Mouse (Mus musculus): ENCODE data around the gene Izumo1.
"Not testable (repeated sequence)": the region's sequence is repeated elsewhere in the genome, so short reads cannot be mapped to it uniquely, and the experiment has no call there.

Gene Izumo1

DNA sequence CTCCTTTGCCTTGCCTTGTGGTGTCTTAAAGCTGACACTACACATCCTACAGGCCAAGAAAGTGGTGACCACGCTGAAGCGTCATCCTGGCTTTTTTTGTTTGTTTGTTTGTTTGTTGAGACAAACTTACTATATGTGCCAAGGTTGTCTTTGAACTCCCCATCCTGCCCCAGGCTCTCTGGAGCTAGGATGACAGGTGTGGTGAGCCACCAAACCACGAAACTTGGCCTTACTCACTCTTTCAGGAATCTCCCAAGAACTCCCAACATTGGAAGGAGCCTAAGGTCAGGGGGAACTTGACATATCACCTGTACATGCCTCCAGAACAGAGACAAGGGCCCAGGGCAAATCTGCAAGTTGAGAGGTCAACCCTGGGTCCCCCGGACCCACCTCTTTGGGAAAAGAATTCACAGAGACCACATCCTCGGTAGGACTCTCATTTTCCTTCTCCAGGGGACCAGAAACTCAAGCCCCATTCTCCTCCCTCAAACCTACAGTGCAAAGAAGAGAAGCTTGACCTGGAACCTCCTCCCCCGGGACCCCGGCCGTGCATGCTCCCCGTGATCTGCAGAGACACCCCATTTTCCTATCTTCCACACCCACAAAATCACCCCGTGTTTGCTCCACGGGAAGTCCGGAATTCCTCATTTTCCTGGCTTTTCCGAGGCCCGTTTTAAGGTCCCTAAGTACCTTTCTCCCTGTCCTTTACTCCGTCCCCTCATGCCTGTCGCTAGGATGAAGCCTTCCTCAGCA is 21.1 kb downstream of the Izumo1 start:
- DNase-seq (ENCODE audit: low read depth, low spot score), result no peak

DNA sequence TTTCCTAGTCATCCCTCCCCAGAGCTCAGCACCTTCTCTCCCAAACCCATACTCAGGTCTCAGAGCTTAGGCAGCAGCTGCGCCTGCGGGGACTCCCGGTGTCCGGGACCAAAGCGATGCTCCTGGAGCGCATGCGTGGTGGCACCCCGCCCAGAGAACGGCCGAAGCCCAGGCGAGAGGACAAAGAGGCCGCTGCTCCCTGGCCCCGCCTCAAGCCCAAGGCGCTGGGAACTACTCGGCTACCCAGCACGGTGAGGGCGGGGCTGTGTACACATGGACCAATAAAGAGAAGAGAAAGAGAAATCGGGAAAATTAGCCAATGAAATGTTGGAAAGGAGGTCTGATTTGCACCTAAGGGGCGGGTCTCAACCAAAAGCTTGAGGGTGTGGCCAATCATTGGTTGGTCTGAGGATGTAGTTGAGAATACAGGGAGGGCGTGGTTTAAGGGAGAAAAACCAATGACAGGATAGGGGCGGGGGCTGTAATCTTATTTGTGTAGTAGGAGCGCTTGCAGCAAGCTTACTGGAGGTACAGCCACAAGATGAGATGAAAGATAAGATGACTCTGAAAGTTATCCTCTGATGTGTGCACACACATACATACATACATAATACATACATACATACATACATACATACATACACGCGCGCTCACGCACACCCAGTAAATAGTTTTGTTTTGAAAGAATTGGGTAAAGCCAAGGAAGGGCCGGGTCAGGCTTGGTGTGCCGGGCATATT is 22.0 kb downstream of the Izumo1 start:
- DNase-seq (ENCODE audit: low read depth, low spot score), result peak; percentile 94

DNA sequence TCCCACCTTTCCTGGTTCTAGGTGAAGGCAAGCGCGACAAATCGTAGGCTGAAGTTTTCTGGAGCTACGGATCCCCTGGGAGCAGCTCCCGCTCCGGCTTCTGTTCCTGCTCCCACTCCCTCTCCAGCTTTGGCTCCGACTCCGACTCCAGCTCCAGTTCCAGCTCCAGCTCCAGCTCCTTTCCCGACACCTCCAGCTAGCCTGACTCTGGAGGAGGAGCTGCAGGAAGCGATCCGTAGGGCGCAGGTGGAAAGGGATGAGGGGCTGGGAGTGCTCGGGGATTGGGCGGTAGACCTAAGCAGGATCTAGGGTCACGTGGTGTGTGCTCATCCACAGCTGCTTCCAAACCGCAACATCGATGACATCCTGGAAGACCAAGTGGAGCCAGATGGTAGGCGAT is 22.6 kb downstream of the Izumo1 start:
- DNase-seq (ENCODE audit: low read depth, low spot score), result no peak

DNA sequence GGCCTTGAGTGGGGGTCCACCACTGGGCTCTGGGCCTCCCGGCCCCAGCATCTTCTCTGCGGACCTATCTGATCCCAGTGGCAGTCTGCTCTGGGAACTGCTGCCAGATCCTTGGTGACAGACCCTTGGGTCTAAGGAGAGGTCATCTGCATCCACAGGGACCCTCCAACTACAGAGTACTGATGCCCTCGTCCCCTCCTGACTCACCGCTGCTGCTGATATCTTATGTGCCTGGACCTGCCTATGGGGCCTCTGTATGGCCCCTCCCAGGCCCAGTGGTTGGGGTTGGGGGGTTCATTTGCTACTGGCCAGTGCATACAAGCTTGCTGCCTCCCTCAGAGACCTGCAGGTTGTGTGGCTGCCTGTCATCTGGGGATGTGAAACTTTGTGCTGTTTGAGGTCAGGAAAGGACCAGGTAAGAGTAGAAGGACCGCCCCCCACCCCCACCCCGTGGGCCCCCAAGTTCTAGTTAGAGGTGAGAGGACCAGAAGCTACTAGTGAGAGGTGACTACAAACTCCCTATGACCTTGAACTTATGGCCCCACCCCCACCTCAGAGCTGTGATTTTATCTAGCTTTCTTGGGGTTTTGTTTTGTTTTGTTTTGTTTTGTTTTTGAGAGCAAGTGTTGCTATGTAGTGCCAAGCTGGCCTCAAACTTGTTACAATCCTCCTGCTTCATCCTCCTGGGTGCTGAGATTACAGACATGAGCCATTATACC is 23.4 kb downstream of the Izumo1 start:
- peak; percentile 59 for DNase-seq (ENCODE audit: low read depth, low spot score)

DNA sequence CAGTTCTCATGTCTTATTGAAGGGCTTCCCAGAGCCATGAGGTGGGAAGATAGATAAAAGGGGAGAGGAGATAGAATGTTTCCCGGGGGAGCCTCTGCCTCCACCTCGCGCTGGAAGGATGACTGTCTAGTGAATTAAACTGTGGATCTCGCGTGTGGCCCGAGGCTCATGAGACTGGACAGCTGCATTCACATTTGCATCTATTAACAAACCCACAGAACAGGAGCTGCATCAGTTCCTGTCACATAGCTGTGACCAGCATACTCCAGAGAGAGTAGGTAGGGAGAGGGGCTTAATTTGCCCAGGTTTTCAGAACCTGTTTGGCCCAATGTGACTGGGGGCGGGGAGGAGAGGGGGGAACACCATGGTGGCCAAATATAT is 24.0 kb downstream of the Izumo1 start:
- no peak for DNase-seq (ENCODE audit: low read depth, low spot score)

DNA sequence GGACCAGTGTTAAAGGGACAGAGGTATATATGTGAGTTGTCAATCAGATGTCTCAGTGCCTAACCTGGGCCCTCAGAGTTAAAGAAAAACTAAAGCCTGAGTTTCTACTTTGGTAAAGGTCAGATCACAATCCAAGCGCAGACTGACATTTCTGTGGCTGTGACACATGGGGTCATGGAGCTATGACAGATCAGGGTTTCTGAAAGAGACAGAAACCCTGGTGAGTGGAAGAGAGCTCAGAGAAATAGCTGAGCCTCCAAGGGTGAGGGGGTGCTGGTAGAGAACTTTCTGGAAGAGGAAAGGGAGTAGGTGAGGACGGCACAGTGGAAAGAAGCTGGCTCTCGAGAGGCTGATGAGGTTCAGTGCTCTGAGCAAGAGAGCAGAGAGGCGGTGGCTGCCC is 25.1 kb downstream of the Izumo1 start:
- DNase-seq (ENCODE audit: low read depth, low spot score), result no peak

DNA sequence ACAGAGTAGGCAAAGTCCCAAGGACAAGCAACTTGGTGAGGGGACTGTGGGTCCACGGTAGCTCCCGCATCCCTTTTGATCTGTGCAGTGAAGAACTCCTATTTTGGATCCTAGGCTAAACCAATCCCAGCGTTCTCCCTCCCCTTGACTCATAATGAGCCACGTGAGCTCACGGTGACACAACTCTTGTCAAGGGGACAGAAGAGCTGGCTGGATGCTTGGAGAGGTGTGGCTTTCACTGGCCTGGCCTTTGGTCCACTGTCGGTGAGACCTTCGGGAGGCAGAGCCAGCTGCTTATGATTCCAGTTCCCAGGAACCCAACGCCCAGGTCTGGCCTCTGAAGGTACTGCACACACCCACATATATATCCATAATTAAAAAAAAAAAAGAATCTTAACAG is 27.7 kb downstream of the Izumo1 start:
- no peak for DNase-seq (ENCODE audit: low read depth, low spot score)

DNA sequence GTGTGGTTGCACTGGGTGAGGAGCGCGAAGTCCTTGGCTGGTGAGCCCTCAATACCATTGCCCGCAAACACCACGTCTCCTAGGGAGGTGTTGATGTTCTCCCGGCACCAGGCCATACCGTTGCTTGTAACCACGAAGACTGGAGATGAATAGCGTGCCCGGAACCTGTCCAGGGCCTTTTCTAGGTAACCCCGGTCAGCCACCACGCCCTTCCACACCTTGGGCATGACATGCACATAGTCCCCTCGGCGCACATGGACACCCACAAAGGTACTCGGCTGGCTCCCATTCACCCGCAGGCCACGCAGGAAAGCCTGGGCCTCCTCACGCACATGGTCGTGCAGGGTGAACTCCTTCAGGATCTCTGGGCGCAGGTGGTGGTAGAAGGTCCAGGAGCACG is 28.9 kb downstream of the Izumo1 start:
- DNase-seq (ENCODE audit: low read depth, low spot score), result not testable (repeated sequence)

DNA sequence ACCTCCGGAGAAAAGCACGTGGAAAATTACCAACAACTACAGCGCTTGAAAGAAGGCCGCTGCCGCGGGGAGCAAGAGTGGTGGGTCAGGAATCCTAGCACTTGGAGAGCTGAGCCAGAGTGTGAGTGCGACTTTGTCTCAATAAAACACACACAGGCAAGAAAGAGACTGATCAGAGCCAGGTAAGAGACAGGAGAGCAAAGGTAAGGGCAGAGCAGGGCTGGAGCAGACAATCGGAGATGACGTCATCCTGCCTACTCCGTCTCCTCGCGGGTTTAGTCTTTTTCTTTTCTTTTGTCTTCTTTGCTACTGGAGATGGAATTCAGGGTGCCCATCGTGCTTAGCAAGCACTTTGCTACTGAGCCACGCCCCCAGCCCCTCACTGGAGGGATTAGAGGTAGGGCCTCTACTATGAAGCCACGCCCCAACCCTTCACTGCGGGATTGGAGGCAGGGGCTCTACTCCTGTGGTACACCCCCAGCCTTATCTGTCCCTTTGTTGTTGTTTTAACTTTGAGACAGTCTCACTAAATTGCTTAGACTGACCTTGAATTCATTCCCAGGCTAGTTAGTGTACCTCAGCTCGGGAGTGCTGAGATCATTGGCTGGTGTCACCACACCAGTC is 32.9 kb downstream of the Izumo1 start:
- DNase-seq (ENCODE audit: low read depth, low spot score), result peak; percentile 32

DNA sequence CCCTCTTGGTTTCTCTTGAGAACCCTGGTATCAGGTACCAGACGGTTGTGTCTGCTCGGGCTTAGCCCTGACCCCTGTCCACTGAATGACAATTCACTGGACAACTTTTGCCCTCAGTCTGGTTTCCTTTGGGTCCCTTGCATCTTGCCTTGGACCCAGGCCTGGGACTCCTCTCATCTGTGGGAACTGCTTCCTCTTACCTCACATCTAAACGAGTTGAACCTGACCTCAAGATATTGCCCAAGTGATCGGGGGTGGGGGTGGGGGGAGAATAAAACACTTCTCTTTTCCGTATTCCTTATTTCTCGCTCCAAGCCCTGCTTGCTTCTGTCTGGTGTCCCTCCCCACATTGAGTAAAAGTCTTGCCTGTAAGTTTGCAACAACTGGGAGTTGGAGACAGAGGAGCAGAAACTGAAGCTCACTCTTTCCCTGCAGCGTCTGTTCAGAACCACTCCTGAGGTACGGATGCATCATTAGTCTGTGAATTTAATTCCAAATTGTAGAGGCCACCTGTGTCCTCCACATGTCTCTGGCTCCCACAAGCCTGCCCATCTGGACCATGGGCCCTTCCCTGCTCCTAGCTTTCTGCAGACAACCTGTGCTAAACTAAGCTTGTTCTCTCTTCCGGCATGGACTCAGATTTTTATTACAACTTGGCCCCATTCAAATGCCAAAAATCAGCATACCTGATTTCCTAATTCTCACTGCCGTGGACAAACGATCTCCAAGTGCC is 39.3 kb downstream of the Izumo1 start:
- no peak for DNase-seq (ENCODE audit: low read depth, low spot score)

DNA sequence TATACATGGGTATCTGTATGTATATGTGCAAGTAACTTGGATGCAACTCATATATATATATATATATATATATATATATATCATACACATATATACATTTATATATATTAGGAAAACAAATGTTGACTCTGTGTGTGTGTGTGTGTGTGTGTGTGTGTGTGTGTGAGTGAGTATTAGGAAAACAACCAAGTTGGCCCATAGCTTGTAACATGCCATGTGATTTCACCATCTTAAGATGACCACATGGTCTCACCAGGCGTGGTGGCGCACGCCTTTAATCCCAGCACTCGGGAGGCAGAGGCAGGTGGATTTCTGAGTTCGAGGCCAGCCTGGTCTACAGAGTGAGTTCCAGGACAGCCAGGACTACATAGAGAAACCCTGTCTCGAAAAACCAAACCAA is 40.1 kb downstream of the Izumo1 start:
- DNase-seq (ENCODE audit: low read depth, low spot score), result not testable (repeated sequence)

DNA sequence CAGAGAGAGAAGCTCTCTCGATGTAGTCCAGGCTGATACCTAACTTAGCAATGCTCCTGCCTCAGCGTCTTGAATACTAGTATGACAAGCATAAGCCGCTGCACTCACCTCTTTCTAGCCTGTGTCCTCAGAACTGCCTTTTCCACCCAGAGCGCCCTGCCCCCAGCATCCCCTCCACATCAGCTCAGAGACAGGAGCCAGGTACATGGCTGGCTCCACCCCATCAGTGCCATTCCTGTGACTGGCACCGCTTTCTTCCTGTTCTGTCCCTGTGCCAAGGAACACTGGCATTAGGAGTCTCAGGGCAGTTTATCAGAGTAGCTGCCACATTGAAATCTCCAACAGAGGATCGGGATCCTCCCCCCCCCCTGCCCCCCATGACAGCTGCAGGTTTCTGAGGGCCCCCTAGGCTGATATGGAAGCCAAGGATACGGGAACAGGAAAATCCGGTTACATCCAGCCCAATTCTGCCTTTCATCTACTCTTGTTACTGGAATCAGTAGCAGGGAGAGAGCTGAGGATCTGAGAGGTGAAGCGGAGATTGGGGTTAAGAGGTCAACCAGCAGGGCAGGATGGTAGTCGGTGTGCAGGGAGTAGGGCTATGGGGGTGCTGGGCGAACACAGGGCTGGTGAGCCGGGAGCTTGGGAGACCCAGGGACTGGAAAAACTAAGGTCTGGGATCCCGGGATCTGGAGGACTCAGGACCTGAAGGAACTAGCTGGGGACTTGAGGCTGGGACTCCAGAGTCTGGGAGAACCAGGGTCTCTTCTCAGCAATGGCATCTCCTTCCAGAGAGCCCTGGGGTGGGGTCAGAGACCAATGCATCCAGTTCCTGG is 43.9 kb downstream of the Izumo1 start:
- no peak for DNase-seq (ENCODE audit: low read depth, low spot score)

DNA sequence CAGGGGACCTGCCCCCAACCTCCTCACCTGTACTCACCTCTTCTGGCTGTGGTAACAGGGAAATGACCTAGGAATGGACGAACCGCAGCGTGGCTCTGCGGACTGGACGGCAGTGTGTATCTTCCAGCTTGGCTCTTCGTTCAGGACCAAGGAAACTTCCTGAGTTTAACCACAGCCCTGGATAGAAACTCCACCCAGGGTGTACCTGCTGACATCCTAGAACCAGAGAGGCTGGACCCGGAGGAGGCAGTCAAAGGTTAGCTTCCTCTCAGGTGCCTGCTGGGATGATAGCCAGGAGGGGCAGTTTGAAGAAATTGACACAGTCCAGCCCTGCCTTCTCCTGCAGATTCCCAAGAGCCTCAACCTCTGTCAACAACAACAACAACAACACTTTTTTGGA is 44.5 kb downstream of the Izumo1 start, which contains the start of gene Fut2:
Gene Fut2 (minus strand): TSS at position 234 of the 400 bp plus-strand sequence.
- no peak for DNase-seq (ENCODE audit: low read depth, low spot score)

DNA sequence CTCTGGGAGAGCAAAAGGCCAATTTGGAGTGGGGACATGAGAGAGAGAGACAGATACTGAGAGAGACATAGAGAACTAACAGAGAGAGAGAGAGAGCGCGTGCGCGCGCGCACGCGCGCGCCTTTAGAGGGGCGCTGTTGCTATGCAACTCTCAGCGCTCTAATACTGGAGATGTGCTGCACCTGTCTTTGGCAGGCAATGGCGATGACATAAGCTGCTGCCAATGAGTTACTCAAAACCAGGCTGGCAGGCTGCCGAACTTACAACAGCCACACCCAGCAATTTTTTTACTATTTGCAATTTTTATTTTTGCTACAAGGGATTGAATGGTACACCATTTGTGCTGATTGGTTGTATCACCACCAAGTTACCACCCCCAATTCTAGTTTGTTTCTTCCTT is 46.1 kb downstream of the Izumo1 start:
- no peak for DNase-seq (ENCODE audit: low read depth, low spot score)

DNA sequence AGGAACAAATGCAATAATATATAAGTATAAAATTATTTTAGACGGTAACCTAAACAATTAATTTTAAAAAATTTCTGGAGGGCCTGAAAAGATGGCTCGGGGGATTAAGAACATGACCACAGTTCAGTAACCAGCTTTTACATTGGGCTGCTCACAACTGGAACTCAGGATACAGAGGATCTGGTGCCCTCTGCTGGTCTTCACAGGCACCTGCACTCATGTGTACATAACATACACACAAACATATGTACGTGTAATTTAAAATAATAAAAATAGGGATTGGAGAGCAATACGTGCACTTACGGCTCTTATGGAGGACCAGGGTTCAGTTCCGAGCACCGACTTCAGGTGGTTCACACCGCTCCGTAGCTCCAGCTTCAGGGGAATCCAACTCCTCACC is 47.3 kb downstream of the Izumo1 start:
- DNase-seq (ENCODE audit: low read depth, low spot score), result peak; percentile 46

DNA sequence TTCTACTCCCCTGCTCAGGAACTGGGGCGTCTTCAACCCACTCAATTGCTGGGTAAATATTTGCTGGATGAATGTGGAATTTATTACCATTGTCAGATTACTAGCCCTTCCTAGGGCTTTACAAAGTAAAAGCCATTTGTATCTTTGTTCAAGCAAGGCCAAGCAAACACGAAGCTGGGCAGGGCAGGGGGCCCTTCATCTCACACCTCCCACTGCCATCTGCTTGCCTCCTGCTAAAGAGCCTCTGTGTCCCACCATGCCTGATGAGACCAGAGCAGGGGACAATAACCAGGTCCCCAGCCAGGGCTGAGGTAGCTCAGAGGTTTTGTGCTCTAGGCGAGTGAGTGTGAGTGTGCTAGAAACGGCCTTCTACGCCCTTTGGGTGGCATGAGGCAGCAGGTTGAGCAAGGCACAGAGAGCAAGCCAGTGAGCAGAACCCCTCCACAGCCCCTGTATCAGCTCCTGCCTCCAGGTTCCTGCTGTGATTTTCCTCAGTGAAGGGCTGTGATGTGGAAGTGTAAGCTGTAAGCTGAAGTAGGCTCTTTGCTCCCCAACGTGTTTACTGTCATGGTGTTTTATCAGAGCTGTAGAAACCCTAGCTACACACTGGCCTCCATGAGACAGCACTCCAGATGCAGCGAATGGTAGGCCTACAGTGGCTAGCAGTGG is 56.1 kb downstream of the Izumo1 start:
- no peak for DNase-seq (ENCODE audit: low read depth, low spot score)

Measured in CD4-positive, CD25-positive, alpha-beta regulatory T cell, adult 2 months (primary cell).